ENCODE assay signal across 28 mouse cellular contexts in the genomic region with DNA sequence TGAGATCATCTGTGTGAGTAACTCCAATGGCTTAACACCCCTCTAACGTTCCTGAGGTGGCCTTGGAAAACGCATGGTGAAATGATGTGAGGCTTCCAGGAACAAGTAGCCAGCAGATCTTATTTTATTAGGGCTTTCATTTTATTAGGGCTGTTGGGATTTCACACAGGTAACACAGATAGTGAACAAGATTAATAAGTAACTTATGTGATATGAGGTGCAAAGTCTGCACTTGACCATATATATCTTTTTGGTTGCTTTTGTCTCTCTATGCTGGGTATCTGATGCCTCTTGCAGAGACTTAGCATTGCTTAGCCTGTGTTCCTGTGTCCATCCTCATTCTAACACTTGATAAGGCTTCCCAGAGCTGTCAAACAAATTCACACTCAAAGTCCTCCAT. TPM values are rescaled to one million over a fixed set of nuclear protein-coding genes. Genes with fewer than 3 reads are reported as not detected.
DNase-seq lines count a peak whose midpoint lies in the region; ATAC-seq and TF ChIP-seq lines count a peak whose summit lies in the region.
"Had no signal": no experiment of that assay in that cellular context is flagged by ENCODE, and none has a peak within 500 bp of the region (broad histone marks: within the 10 kb centered on the region; RNA-seq: fewer than 3 reads in every experiment).

No protein-coding gene starts in this region.

- peak; percentile 76 for ATAC-seq in intestine, embryonic 14.5 days (replicated peaks; ENCODE audit: low FRiP score, low TSS enrichment, low read depth)
- ATAC-seq in intestine, embryonic 15.5 days = peak; percentile 87
- peak; percentile 78 for ATAC-seq in intestine, postnatal 0 days
- no peak for ATAC-seq in neural tube, embryonic 15.5 days (ENCODE audit: low FRiP score)
- ATAC-seq in cerebellum, adult (ENCODE audit: insufficient number of reproducible peaks, low FRiP score, low TSS enrichment) = no peak
- ATAC-seq: forebrain, embryonic 14.5 days; forebrain, embryonic 16.5 days had no signal

- no peaks in the 10 kb centered on the region for H3K36me3 ChIP-seq in intestine, embryonic 14.5 days (ENCODE audit: control insufficient read depth, insufficient read depth, low read length)
- H3K36me3 ChIP-seq in intestine, embryonic 15.5 days = no peaks in the 10 kb centered on the region
- H3K36me3 ChIP-seq in intestine, postnatal 0 days (ENCODE audit: control insufficient read depth, insufficient read depth) = no peaks in the 10 kb centered on the region
- H3K36me3 ChIP-seq in neural tube, embryonic 15.5 days = no peaks in the 10 kb centered on the region
- H3K36me3 ChIP-seq: embryonic facial prominence, embryonic 13.5 days; embryonic facial prominence, embryonic 15.5 days; forebrain, embryonic 10.5 days; forebrain, embryonic 12.5 days had no signal

- H3K4me3 ChIP-seq in intestine, embryonic 14.5 days (ENCODE audit: low read depth, low read length) = no peak overlapping the region
- H3K4me3 ChIP-seq in intestine, embryonic 15.5 days (replicated peaks) = no peak overlapping the region
- no peak overlapping the region for H3K4me3 ChIP-seq in intestine, postnatal 0 days (ENCODE audit: low read depth, low read length)
- no peak overlapping the region for H3K4me3 ChIP-seq in neural tube, embryonic 15.5 days (replicated peaks)
- H3K4me3 ChIP-seq: embryonic facial prominence, embryonic 13.5 days; embryonic facial prominence, embryonic 15.5 days; erythroblast, embryonic 14.5 days; forebrain, embryonic 10.5 days; forebrain, embryonic 12.5 days had no signal

- H3K27me3 ChIP-seq in intestine, embryonic 14.5 days (replicated peaks; ENCODE audit: control insufficient read depth, insufficient read depth, low read length) = no peaks in the 10 kb centered on the region
- H3K27me3 ChIP-seq in intestine, embryonic 15.5 days (replicated peaks) = no peaks in the 10 kb centered on the region
- H3K27me3 ChIP-seq in intestine, postnatal 0 days (replicated peaks; ENCODE audit: control insufficient read depth, insufficient read depth, low read length) = no peaks in the 10 kb centered on the region
- H3K27me3 ChIP-seq in neural tube, embryonic 15.5 days (replicated peaks) = no peaks in the 10 kb centered on the region
- H3K27me3 ChIP-seq: embryonic facial prominence, embryonic 13.5 days; embryonic facial prominence, embryonic 15.5 days; forebrain, embryonic 12.5 days had no signal

- H3K9me3 ChIP-seq in intestine, embryonic 14.5 days (ENCODE audit: control insufficient read depth, low read length) = no peaks in the 10 kb centered on the region
- H3K9me3 ChIP-seq in intestine, embryonic 15.5 days = no peaks in the 10 kb centered on the region
- H3K9me3 ChIP-seq in intestine, postnatal 0 days (ENCODE audit: control insufficient read depth) = no peaks in the 10 kb centered on the region
- H3K9me3 ChIP-seq in neural tube, embryonic 15.5 days (replicated peaks) = no peaks in the 10 kb centered on the region
- H3K9me3 ChIP-seq: embryonic facial prominence, embryonic 13.5 days; embryonic facial prominence, embryonic 15.5 days; forebrain, embryonic 10.5 days; forebrain, embryonic 12.5 days had no signal

- no peak overlapping the region for H3K4me2 ChIP-seq in intestine, embryonic 14.5 days (ENCODE audit: low read length)
- H3K4me2 ChIP-seq in intestine, embryonic 15.5 days (replicated peaks) = no peak overlapping the region
- peak overlapping the region; percentile 74; the same call in 1 of the 2 replicates for H3K4me2 ChIP-seq in intestine, postnatal 0 days (replicated peaks; ENCODE audit: low read depth)
- no peak overlapping the region for H3K4me2 ChIP-seq in neural tube, embryonic 15.5 days
- H3K4me2 ChIP-seq: embryonic facial prominence, embryonic 13.5 days; embryonic facial prominence, embryonic 15.5 days; forebrain, embryonic 12.5 days had no signal

- no peak for DNase-seq in intestine, embryonic 14.5 days (ENCODE audit: low spot score)
- DNase-seq in adrenal gland, postnatal 10 days = no peak
- DNase-seq: adrenal gland, adult 2 months; adrenal gland, postnatal 14 days; adrenal gland, postnatal 36 days; cerebellum, adult 11 months; cerebellum, adult 18-20 months; cerebellum, adult 8-10 months; cerebellum, adult 9-11 months; cerebellum, postnatal 14 days; cerebellum, postnatal 36 days; embryo, embryonic 11 days had no signal

- 79% methylated on average over 2 of the region's 2 CpGs for WGBS in intestine, embryonic 14.5 days
- WGBS in intestine, embryonic 15.5 days = 51% methylated on average over 2 of the region's 2 CpGs
- 30% methylated on average over 2 of the region's 2 CpGs for WGBS in intestine, postnatal 0 days
- WGBS in neural tube, embryonic 15.5 days = 80% methylated on average over 2 of the region's 2 CpGs

- 0 out of 2 replicates have a peak overlapping the region, but pooled peaks have one; percentile 47 for H3K27ac ChIP-seq in intestine, embryonic 14.5 days (ENCODE audit: low read depth)
- H3K27ac ChIP-seq in intestine, embryonic 15.5 days = peak overlapping the region; percentile 63
- peak overlapping the region; percentile 64 for H3K27ac ChIP-seq in intestine, postnatal 0 days (ENCODE audit: low read depth, low read length)
- H3K27ac ChIP-seq in neural tube, embryonic 15.5 days (replicated peaks) = no peak overlapping the region
- H3K27ac ChIP-seq: embryonic facial prominence, embryonic 13.5 days; embryonic facial prominence, embryonic 15.5 days; forebrain, embryonic 10.5 days; forebrain, embryonic 12.5 days had no signal

- H3K9ac ChIP-seq in intestine, embryonic 14.5 days (ENCODE audit: low read length) = no peak overlapping the region
- H3K9ac ChIP-seq in intestine, embryonic 15.5 days = no peak overlapping the region
- no peak overlapping the region for H3K9ac ChIP-seq in intestine, postnatal 0 days (ENCODE audit: low read depth, low read length)
- no peak overlapping the region for H3K9ac ChIP-seq in neural tube, embryonic 15.5 days (replicated peaks)
- H3K9ac ChIP-seq: embryonic facial prominence, embryonic 13.5 days; embryonic facial prominence, embryonic 15.5 days; forebrain, embryonic 12.5 days had no signal

- H3K4me1 ChIP-seq in intestine, embryonic 14.5 days (replicated peaks; ENCODE audit: control insufficient read depth, insufficient read depth, low read length) = 0 out of 2 replicates have a peak, but pooled peaks cover 8% of the 10 kb centered on the region
- 0 out of 2 replicates have a peak, but pooled peaks cover 4% of the 10 kb centered on the region for H3K4me1 ChIP-seq in intestine, embryonic 15.5 days (replicated peaks)
- 0 out of 2 replicates have a peak, but pooled peaks cover 11% of the 10 kb centered on the region for H3K4me1 ChIP-seq in intestine, postnatal 0 days (replicated peaks; ENCODE audit: control insufficient read depth, insufficient read depth, low read length)
- H3K4me1 ChIP-seq in neural tube, embryonic 15.5 days = no peaks in the 10 kb centered on the region
- H3K4me1 ChIP-seq: embryonic facial prominence, embryonic 13.5 days; embryonic facial prominence, embryonic 15.5 days; forebrain, embryonic 10.5 days; forebrain, embryonic 12.5 days had no signal

- TF ChIP-seq CTCF in intestine, postnatal 0 days (IDR thresholded peaks at IDR 0.05; ENCODE audit: low read depth) = no peak

RNA-seq across cellular contexts. Expression of a gene that starts 1.6 kb away (rescaled TPM):
- 274 and 403 TPM in 2 replicates for polyA plus RNA-seq in intestine, embryonic 14.5 days (2014; fragmentation: Nextera tagmentation; extraction: Ambion mirVana)
- 874 and 977 TPM in 2 replicates for polyA plus RNA-seq in intestine, embryonic 15.5 days (2015; fragmentation: Nextera tagmentation; extraction: Ambion mirVana)
- 1,454 and 1,717 TPM in 2 replicates for polyA plus RNA-seq in intestine, postnatal 0 days (2015; fragmentation: Nextera tagmentation; extraction: Ambion mirVana)
- 0.37 and 19.8 TPM in 2 replicates for polyA plus RNA-seq in neural tube, embryonic 15.5 days (2015; fragmentation: Nextera tagmentation; extraction: Ambion mirVana)
- total RNA-seq in adrenal gland, postnatal 10 days (2021) = not detected
- total RNA-seq: adrenal gland, adult 2 months; adrenal gland, postnatal 14 days; adrenal gland, postnatal 36 days; common myeloid progenitor, adult 5-6 weeks; ES-E14 had no signal
- polyA plus RNA-seq: C2C12; embryonic facial prominence, embryonic 11.5 days; embryonic facial prominence, embryonic 13.5 days; erythroblast, embryonic 14.5 days; forebrain, embryonic 10.5 days; forebrain, embryonic 12.5 days; forebrain, embryonic 16.5 days had no signal

RNA-seq across cellular contexts. Expression of a gene that starts 43.6 kb away (rescaled TPM):
- not detected in 2 replicates for polyA plus RNA-seq in intestine, embryonic 14.5 days (2014; fragmentation: Nextera tagmentation; extraction: Ambion mirVana)
- polyA plus RNA-seq in intestine, embryonic 15.5 days (2015; fragmentation: Nextera tagmentation; extraction: Ambion mirVana) = 0.20 TPM in 1 of 2 replicates, not detected in the other
- polyA plus RNA-seq in intestine, postnatal 0 days (2015; fragmentation: Nextera tagmentation; extraction: Ambion mirVana) = 0.77 and 4.8 TPM in 2 replicates
- polyA plus RNA-seq in neural tube, embryonic 15.5 days (2015; fragmentation: Nextera tagmentation; extraction: Ambion mirVana) = not detected in 2 replicates
- not detected for total RNA-seq in adrenal gland, postnatal 10 days (2021)
- total RNA-seq: adrenal gland, adult 2 months; adrenal gland, postnatal 14 days; adrenal gland, postnatal 36 days; common myeloid progenitor, adult 5-6 weeks; ES-E14; MEL had no signal
- polyA plus RNA-seq: adrenal gland, adult 2 months; C2C12; embryonic facial prominence, embryonic 11.5 days; embryonic facial prominence, embryonic 13.5 days; embryonic facial prominence, embryonic 15.5 days; erythroblast, embryonic 14.5 days; forebrain, embryonic 10.5 days; forebrain, embryonic 12.5 days; forebrain, embryonic 14.5 days; forebrain, embryonic 16.5 days had no signal

RNA-seq across cellular contexts. Expression of a gene that starts 46.7 kb away (rescaled TPM):
- 27.5 and 28.9 TPM in 2 replicates for polyA plus RNA-seq in intestine, embryonic 14.5 days (2014; fragmentation: Nextera tagmentation; extraction: Ambion mirVana)
- polyA plus RNA-seq in intestine, embryonic 15.5 days (2015; fragmentation: Nextera tagmentation; extraction: Ambion mirVana) = 28.5 and 28.6 TPM in 2 replicates
- polyA plus RNA-seq in intestine, postnatal 0 days (2015; fragmentation: Nextera tagmentation; extraction: Ambion mirVana) = 13.2 and 14.7 TPM in 2 replicates
- polyA plus RNA-seq in neural tube, embryonic 15.5 days (2015; fragmentation: Nextera tagmentation; extraction: Ambion mirVana) = 47.1 and 47.7 TPM in 2 replicates
- total RNA-seq in adrenal gland, postnatal 10 days (2021) = 10 to 100 TPM; 36.6 to 46.1 TPM

RNA-seq across cellular contexts. Expression of a gene that starts 47.1 kb away (rescaled TPM):
- polyA plus RNA-seq in intestine, embryonic 14.5 days (2014; fragmentation: Nextera tagmentation; extraction: Ambion mirVana) = 45.9 and 49.6 TPM in 2 replicates
- 37.0 and 42.7 TPM in 2 replicates for polyA plus RNA-seq in intestine, embryonic 15.5 days (2015; fragmentation: Nextera tagmentation; extraction: Ambion mirVana)
- 32.0 and 33.8 TPM in 2 replicates for polyA plus RNA-seq in intestine, postnatal 0 days (2015; fragmentation: Nextera tagmentation; extraction: Ambion mirVana)
- 37.9 and 44.8 TPM in 2 replicates for polyA plus RNA-seq in neural tube, embryonic 15.5 days (2015; fragmentation: Nextera tagmentation; extraction: Ambion mirVana)
- 10 to 100 TPM; 50.9 to 60.2 TPM for total RNA-seq in adrenal gland, postnatal 10 days (2021)

RNA-seq across cellular contexts. Expression of a gene that starts 55.1 kb away (rescaled TPM):
- not detected in 2 replicates for polyA plus RNA-seq in intestine, embryonic 14.5 days (2014; fragmentation: Nextera tagmentation; extraction: Ambion mirVana)
- not detected in 2 replicates for polyA plus RNA-seq in intestine, embryonic 15.5 days (2015; fragmentation: Nextera tagmentation; extraction: Ambion mirVana)
- not detected in 2 replicates for polyA plus RNA-seq in intestine, postnatal 0 days (2015; fragmentation: Nextera tagmentation; extraction: Ambion mirVana)
- polyA plus RNA-seq in neural tube, embryonic 15.5 days (2015; fragmentation: Nextera tagmentation; extraction: Ambion mirVana) = not detected in 2 replicates
- not detected for total RNA-seq in adrenal gland, postnatal 10 days (2021)
- total RNA-seq: adrenal gland, adult 2 months; adrenal gland, postnatal 14 days; adrenal gland, postnatal 36 days; common myeloid progenitor, adult 5-6 weeks; ES-E14; MEL had no signal
- polyA plus RNA-seq: adrenal gland, adult 2 months; C2C12; embryonic facial prominence, embryonic 11.5 days; embryonic facial prominence, embryonic 13.5 days; embryonic facial prominence, embryonic 15.5 days; erythroblast, embryonic 14.5 days; forebrain, embryonic 10.5 days; forebrain, embryonic 12.5 days; forebrain, embryonic 14.5 days; forebrain, embryonic 16.5 days had no signal

Comparison
In these comparisons a context has a peak if more than half of its experiments do, and no peak if none do; other contexts are left out.
1. ATAC-seq: peak in intestine, embryonic 14.5 days (single experiment), intestine, embryonic 15.5 days (single experiment) and intestine, postnatal 0 days (single experiment); none in neural tube, embryonic 15.5 days (single experiment) and cerebellum, adult (single experiment).
2. RNA of a gene that starts 1.6 kb away (polyA plus RNA-seq): 1,454 to 1,717 TPM in intestine, postnatal 0 days, 874 to 977 TPM in intestine, embryonic 15.5 days and 274 to 403 TPM in intestine, embryonic 14.5 days; 0.37 to 19.8 TPM in neural tube, embryonic 15.5 days; every median in the first group is over 10 times any median in the second.